Mouse (Mus musculus) kidney, embryonic 15.5 days (tissue): ENCODE measurements at regions not wholly inside any gene's neighbourhood (a gene's known extent, or its start where the extent isn't known, plus 50 kb on each side); places are given as distances from the start of the nearest gene placed in this dataset.

Source experiments
- ATAC-seq: fragments of 200-750 bp; cut with Nextera tagmentation; replicated peaks from 2 replicates; pipeline ENCODE4 v1.8.0; 2017; ENCODE audit warnings: moderate TSS enrichment; ENCODE audit not compliant: low FRiP score
- H3K27ac ChIP-seq: fragments of 300-500 bp; sonication (generic); 2 replicates; pipeline ENCODE4 v1.5.1; 2015; ENCODE audit warnings: mild to moderate bottlenecking, inconsistent platforms
- H3K27me3 ChIP-seq: fragments of 300-500 bp; sonication (generic); 2 replicates; pipeline ENCODE4 v1.6.1; 2015; ENCODE audit warnings: inconsistent platforms
- H3K36me3 ChIP-seq: fragments of 300-500 bp; sonication (generic); 2 replicates; pipeline ENCODE4 v1.6.1; 2015; ENCODE audit warnings: inconsistent platforms
- H3K4me1 ChIP-seq: fragments of 300-500 bp; sonication (generic); 2 replicates; pipeline ENCODE4 v1.6.1; 2015; ENCODE audit warnings: inconsistent platforms
- H3K4me2 ChIP-seq: fragments of 300-500 bp; sonication (generic); 2 replicates; pipeline ENCODE4 v1.6.1; 2015; ENCODE audit warnings: moderate library complexity, mild to moderate bottlenecking, inconsistent platforms
- H3K4me3 ChIP-seq: fragments of 300-500 bp; sonication (generic); replicated peaks from 2 replicates; pipeline ENCODE4 v1.5.1; 2015; ENCODE audit warnings: mild to moderate bottlenecking, inconsistent platforms
- H3K9ac ChIP-seq: fragments of 300-500 bp; sonication (generic); 2 replicates; pipeline ENCODE4 v1.6.1; 2015; ENCODE audit warnings: mild to moderate bottlenecking, inconsistent platforms
- H3K9me3 ChIP-seq: fragments of 300-500 bp; sonication (generic); replicated peaks from 2 replicates; pipeline ENCODE4 v1.6.1; 2016; ENCODE audit warnings: inconsistent platforms
- WGBS: fragments of 180-500 bp; shearing (Covaris S2); methylation state at CpG from one replicate; pipeline ENCODE4 v1.1.7; 2015; ENCODE audit warnings: mixed read lengths; 5-methylcytosine and 5-hydroxymethylcytosine counted together

DNA sequence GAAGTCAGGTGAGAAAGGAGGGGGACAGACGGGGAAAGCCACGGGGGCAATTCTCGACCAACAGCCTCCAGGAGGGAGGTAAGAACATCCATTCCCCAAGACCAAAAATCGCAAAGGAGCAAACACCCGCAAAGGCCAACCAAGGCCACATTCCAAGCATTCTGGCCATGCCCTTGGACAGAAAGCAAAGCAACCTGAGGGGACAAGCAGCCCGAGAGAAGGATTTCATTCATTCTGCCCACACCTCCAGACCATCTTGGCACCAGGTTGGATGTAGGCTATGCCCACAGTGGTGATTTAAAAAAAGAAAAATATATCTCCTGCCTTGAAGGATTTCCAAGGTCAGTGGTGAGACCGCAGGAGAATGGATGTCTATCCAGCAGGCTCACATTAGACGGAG, 88.2 kb downstream of the Fam43a start:
- Histone ChIP-seq H3K36me3 (no peaks in the 10 kb centered on the region), H3K4me2 (no peak overlapping the region), H3K27ac (no peak overlapping the region), H3K27me3 (no peaks in the 10 kb centered on the region), H3K9me3 (no peaks in the 10 kb centered on the region), H3K4me3 (no peak overlapping the region), H3K4me1 (peaks cover 18% of the 10 kb centered on the region), H3K9ac (no peak overlapping the region)
- WGBS: 73% methylated on average over 8 of the region's 8 CpGs
- 0 out of 2 replicates have a peak, but pooled peaks have one; percentile 25 for ATAC-seq

DNA sequence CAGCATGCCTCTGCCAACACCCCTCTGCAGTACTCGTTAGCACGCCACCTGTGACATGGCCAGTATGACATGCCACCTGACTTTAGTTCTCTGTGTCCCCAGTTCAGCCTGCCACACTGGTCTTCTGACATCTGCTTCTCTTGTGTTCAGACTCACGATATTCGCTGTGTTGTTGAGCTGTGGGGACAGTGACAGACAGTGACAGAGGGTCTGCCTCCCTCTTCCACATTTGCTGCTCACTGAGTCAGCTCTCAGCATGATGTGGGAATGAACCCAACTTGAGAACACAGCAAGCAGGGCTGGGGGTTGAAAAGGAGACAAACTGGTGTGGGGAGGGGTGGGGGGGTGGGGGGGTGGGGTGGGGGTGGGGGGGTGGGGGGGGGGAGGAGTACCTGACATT, 91.0 kb downstream of the Fam43a start:
- Histone ChIP-seq H3K4me2 (no peak overlapping the region), H3K4me3 (no peak overlapping the region), H3K9ac (no peak overlapping the region), H3K27ac (no peak overlapping the region), H3K4me1 (peaks cover 22% of the 10 kb centered on the region), H3K9me3 (no peaks in the 10 kb centered on the region), H3K27me3 (no peaks in the 10 kb centered on the region), H3K36me3 (no peaks in the 10 kb centered on the region)
- 60% methylated on average over 4 of the region's 4 CpGs for WGBS
- ATAC-seq: no peak

DNA sequence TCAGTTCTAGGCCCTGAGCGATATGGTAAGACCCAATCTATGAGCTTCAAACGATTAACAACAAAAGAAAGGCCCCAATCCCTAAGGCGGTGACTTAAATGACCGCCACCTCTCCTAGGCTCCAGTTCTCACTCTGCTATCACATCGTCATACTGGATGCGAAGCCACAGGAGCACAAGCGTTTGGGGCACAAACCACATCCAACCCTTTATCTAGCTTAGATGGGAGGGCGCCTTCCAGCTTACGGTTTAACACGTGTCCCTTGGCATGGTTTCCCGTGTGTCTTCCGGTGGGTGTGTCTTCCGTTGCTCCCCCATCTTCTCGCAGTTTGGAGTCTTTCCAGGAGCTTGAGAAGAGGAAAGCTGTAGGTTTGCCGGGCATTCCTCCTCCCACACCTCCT, 92.4 kb downstream of the Fam43a start:
- Histone ChIP-seq H3K9me3 (no peaks in the 10 kb centered on the region), H3K27ac (no peak overlapping the region), H3K9ac (no peak overlapping the region), H3K4me2 (no peak overlapping the region), H3K27me3 (no peaks in the 10 kb centered on the region), H3K4me1 (peaks cover 22% of the 10 kb centered on the region), H3K4me3 (no peak overlapping the region), H3K36me3 (no peaks in the 10 kb centered on the region)
- WGBS: 77% methylated on average over 15 of the region's 15 CpGs
- ATAC-seq: no peak

GRCm38 (mm10) chr16:30692541-30693141, 93.1 kb downstream of the Fam43a start:
- Histone ChIP-seq H3K9me3 (no peaks in the 10 kb centered on the region), H3K4me2 (no peak overlapping the region), H3K36me3 (no peaks in the 10 kb centered on the region), H3K4me1 (peaks cover 22% of the 10 kb centered on the region), H3K27me3 (no peaks in the 10 kb centered on the region), H3K4me3 (no peak overlapping the region), H3K9ac (no peak overlapping the region), H3K27ac (0 out of 2 replicates have a peak overlapping the region, but pooled peaks have one; percentile 14)
- WGBS: 43% methylated on average over 5 of the region's 5 CpGs
- ATAC-seq: no peak

GRCm38 (mm10) chr16:30693206-30693605, 93.7 kb downstream of the Fam43a start:
- Histone ChIP-seq H3K4me3 (no peak overlapping the region), H3K36me3 (no peaks in the 10 kb centered on the region), H3K27me3 (no peaks in the 10 kb centered on the region), H3K9me3 (no peaks in the 10 kb centered on the region), H3K4me1 (peaks cover 22% of the 10 kb centered on the region), H3K4me2 (no peak overlapping the region), H3K27ac (no peak overlapping the region), H3K9ac (no peak overlapping the region)
- WGBS: 66% methylated on average over 3 of the region's 3 CpGs
- no peak for ATAC-seq

DNA sequence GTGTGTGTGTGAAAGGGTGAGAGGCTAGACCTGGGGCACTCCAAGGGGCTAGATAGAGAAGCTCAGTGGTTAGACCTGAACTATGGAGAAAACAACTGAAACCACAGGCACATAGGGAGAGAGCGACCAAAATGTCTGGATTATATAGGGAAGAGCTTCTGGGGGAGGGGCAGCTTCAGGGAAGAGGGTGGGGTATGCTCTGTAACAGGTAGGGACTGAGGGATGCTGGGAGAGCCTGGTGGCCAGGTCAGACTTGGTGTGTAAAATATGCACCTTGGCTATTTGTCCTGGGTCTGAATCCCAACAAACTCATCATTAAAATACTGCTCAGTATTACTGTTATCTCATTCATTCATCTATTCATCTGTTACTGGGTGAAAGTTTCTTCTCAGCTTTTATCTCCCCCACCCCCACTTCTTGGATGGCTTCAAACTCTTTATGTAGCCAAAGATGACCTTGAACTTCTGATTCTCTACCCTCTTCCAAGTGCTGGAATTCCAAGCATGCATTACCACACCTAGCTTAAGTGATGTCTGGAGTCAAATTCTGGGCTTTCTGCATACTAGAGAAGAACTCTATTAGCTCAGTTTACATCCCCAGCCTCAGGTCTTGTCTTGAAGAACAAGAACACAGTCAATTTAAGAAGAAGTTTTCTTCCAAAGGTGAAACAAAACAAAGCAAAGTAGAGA, 94.5 kb downstream of the Fam43a start:
- no peak for ATAC-seq
- Histone ChIP-seq H3K9me3 (no peaks in the 10 kb centered on the region), H3K27ac (no peak overlapping the region), H3K4me2 (no peak overlapping the region), H3K27me3 (no peaks in the 10 kb centered on the region), H3K9ac (no peak overlapping the region), H3K36me3 (no peaks in the 10 kb centered on the region), H3K4me1 (peaks cover 22% of the 10 kb centered on the region), H3K4me3 (no peak overlapping the region)
- WGBS: 89% methylated on average over 1 of the region's 1 CpGs

- H3K4me3 ChIP-seq: no peak overlapping the region
- WGBS: 73% methylated on average over 8 of the region's 8 CpGs
These were observed 96.2 kb downstream of the Fam43a start for GRCm38 (mm10) chr16:30695691-30696090.

GRCm38 (mm10) chr16:30697209-30697608, 97.7 kb downstream of the Fam43a start:
- Histone ChIP-seq H3K36me3 (no peaks in the 10 kb centered on the region), H3K9ac (no peak overlapping the region), H3K4me3 (no peak overlapping the region), H3K27me3 (no peaks in the 10 kb centered on the region), H3K9me3 (no peaks in the 10 kb centered on the region), H3K4me2 (no peak overlapping the region), H3K4me1 (peaks cover 8% of the 10 kb centered on the region), H3K27ac (no peak overlapping the region)
- 65% methylated on average over 4 of the region's 4 CpGs for WGBS
- ATAC-seq: no peak

More at GRCm38 (mm10) chr16:30695691-30696090, 96.2 kb downstream of the Fam43a start:
- Histone ChIP-seq H3K4me1 (peaks cover 18% of the 10 kb centered on the region), H3K27ac (no peak overlapping the region), H3K36me3 (no peaks in the 10 kb centered on the region), H3K9ac (no peak overlapping the region), H3K9me3 (no peaks in the 10 kb centered on the region), H3K27me3 (no peaks in the 10 kb centered on the region), H3K4me2 (no peak overlapping the region)
- no peak for ATAC-seq

GRCm38 (mm10) chr16:30697806-30698205, 98.3 kb downstream of the Fam43a start:
- peaks cover 3% of the 10 kb centered on the region; the same call in 1 of the 2 replicates for H3K4me1 ChIP-seq
- H3K36me3 ChIP-seq: no peaks in the 10 kb centered on the region
- 65% methylated on average over 2 of the region's 2 CpGs for WGBS
- no peak overlapping the region for H3K4me3 ChIP-seq
- H3K9ac ChIP-seq: no peak overlapping the region
- H3K4me2 ChIP-seq: no peak overlapping the region
- no peak overlapping the region for H3K27ac ChIP-seq
- no peak for ATAC-seq
- no peaks in the 10 kb centered on the region for H3K27me3 ChIP-seq
- no peaks in the 10 kb centered on the region for H3K9me3 ChIP-seq

DNA sequence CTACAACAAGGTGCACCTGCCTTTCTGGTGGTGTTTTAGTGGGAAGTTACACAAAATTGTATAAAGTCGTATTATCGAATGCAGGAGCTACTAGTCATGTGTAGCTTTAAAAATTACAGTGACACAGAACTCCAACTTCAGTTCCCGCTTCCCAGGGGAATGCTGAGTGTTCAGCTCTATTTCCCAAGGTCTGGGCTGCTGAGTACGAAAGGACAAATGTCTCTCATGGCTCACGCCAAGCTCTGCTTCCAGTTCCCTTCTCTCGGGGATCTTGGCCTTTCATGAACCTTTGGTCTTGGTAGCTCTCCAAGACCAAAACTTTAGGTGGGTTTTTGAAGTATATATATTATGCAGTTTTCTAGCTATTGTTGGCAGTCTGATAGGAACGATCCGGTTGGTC, 104.3 kb downstream of the Fam43a start:
- ATAC-seq: no peak
- H3K27ac ChIP-seq: no peak overlapping the region
- WGBS: 86% methylated on average over 8 of the region's 8 CpGs
- no peak overlapping the region for H3K4me3 ChIP-seq
- H3K4me1 ChIP-seq: no peaks in the 10 kb centered on the region
- no peaks in the 10 kb centered on the region for H3K27me3 ChIP-seq
- no peaks in the 10 kb centered on the region for H3K36me3 ChIP-seq
- H3K4me2 ChIP-seq: no peak overlapping the region
- H3K9ac ChIP-seq: no peak overlapping the region
- 0 out of 2 replicates have a peak, but pooled peaks cover 3% of the 10 kb centered on the region for H3K9me3 ChIP-seq

DNA sequence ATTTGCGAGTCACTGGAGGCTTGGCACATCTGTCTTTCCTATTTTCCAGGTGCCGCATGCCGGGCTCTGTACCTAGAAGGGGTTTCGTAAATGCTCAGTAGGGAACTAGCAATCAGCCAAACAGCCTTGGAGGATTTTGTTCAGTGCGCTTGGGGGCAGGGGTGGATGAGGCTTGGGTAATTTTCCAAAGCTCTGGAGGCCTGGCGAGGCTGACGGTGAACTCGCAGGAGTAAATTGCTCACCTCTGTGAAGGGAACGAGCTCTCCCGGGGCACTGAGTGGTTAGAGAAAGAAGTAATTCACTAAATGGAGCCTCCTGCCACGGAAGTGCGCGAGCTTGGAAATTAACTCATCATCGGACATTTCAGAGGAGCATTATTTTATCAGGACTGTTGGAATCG, 110.0 kb downstream of the Fam43a start:
- 61% methylated on average over 15 of the region's 15 CpGs for WGBS
- H3K36me3 ChIP-seq: no peaks in the 10 kb centered on the region
- H3K4me2 ChIP-seq: no peak overlapping the region
- H3K9me3 ChIP-seq: 0 out of 2 replicates have a peak, but pooled peaks cover 3% of the 10 kb centered on the region
- no peak overlapping the region for H3K9ac ChIP-seq
- H3K4me3 ChIP-seq: no peak overlapping the region
- H3K4me1 ChIP-seq: no peaks in the 10 kb centered on the region
- H3K27ac ChIP-seq: no peak overlapping the region
- H3K27me3 ChIP-seq: no peaks in the 10 kb centered on the region
- no peak for ATAC-seq

DNA sequence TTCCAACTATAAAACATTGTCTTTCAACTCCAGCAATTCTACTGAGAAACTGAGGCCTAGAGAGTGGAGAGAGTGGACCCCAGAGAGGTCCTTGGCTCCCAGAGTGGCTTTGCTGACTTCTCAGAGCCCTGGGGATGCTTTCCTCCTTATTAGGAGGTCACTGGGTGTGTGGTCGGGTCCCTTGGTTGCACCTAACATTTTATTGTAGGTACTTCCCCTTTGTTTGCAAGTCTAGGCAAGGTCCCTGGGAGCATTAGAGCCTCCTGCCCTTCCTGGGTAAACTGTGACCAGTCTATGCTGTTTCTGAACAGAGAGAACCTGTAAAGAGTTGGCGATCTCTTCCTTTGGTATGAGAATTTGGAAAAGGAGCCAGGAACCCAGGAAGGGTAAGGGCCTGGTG, 110.5 kb downstream of the Fam43a start:
- no peak for ATAC-seq
- Histone ChIP-seq H3K9me3 (0 out of 2 replicates have a peak, but pooled peaks cover 3% of the 10 kb centered on the region), H3K36me3 (no peaks in the 10 kb centered on the region), H3K9ac (no peak overlapping the region), H3K4me1 (no peaks in the 10 kb centered on the region), H3K4me2 (no peak overlapping the region), H3K4me3 (no peak overlapping the region), H3K27me3 (no peaks in the 10 kb centered on the region), H3K27ac (no peak overlapping the region)
- WGBS: 56% methylated on average over 2 of the region's 2 CpGs
